In genomic region chr5:149428810-149429255, GRCm38 (mm10) we compare ENCODE assay signal across 8 mouse cellular contexts. TPM values are rescaled to one million over a fixed set of nuclear protein-coding genes. Genes with fewer than 3 reads are reported as not detected.
DNase-seq lines count a peak whose midpoint lies in the region; ATAC-seq and TF ChIP-seq lines count a peak whose summit lies in the region.

No protein-coding gene starts in this region.

- no peak for TF ChIP-seq EP300 in CH12.LX (IDR thresholded peaks at IDR 0.05; ENCODE audit: low read length)

- no peak for TF ChIP-seq CTCF in CH12.LX (conservative IDR thresholded peaks at IDR 0.05 in 1 of 2, IDR thresholded peaks at IDR 0.05 in 1 of 2; ENCODE audit: low read depth in 2 of 2, low read length in 2 of 2)

- no peak overlapping the region for H3K4me2 ChIP-seq in CH12.LX (ENCODE audit: insufficient read depth, low read depth, poor library complexity, severe bottlenecking)
- no peak overlapping the region for H3K4me2 ChIP-seq in hindbrain, embryonic 13.5 days
- H3K4me2 ChIP-seq in limb, embryonic 13.5 days (replicated peaks): no peak overlapping the region
- H3K4me2 ChIP-seq in midbrain, embryonic 14.5 days (ENCODE audit: low read length): no peak overlapping the region

- peak; percentile 49; the same call in 1 of the 2 replicates for ATAC-seq in hindbrain, embryonic 13.5 days (ENCODE audit: low FRiP score)
- ATAC-seq in limb, embryonic 13.5 days (ENCODE audit: low FRiP score, low read depth): peak; percentile 60; the same call in 1 of the 2 replicates
- peak; percentile 27; the same call in 1 of the 2 replicates for ATAC-seq in midbrain, embryonic 14.5 days (ENCODE audit: low FRiP score, low TSS enrichment)

- H3K79me2 ChIP-seq in CH12.LX (replicated peaks; ENCODE audit: control insufficient read depth, extremely low read depth, insufficient read depth, poor library complexity, severe bottlenecking): no peaks in the 10 kb centered on the region

- H3K9me3 ChIP-seq in CH12.LX (replicated peaks; ENCODE audit: low read length): no peaks in the 10 kb centered on the region
- no peaks in the 10 kb centered on the region for H3K9me3 ChIP-seq in hindbrain, embryonic 13.5 days
- no peaks in the 10 kb centered on the region for H3K9me3 ChIP-seq in limb, embryonic 13.5 days
- H3K9me3 ChIP-seq in midbrain, embryonic 14.5 days (ENCODE audit: control insufficient read depth, low read length): no peaks in the 10 kb centered on the region

- 42% methylated on average over 2 of the region's 2 CpGs for WGBS in hindbrain, embryonic 13.5 days
- 34% methylated on average over 2 of the region's 2 CpGs for WGBS in limb, embryonic 13.5 days
- WGBS in midbrain, embryonic 14.5 days: 32% methylated on average over 2 of the region's 2 CpGs

- H3K9ac ChIP-seq in CH12.LX (ENCODE audit: insufficient read depth, low read depth): no peak overlapping the region
- H3K9ac ChIP-seq in hindbrain, embryonic 13.5 days: no peak overlapping the region
- 0 out of 2 replicates have a peak overlapping the region, but pooled peaks have one; percentile 25 for H3K9ac ChIP-seq in limb, embryonic 13.5 days
- H3K9ac ChIP-seq in midbrain, embryonic 14.5 days (replicated peaks; ENCODE audit: low read length): no peak overlapping the region

- H3K4me3 ChIP-seq in CH12.LX (replicated peaks in 1 of 3; ENCODE audit: low read depth in 2 of 3, low read length in 2 of 3, poor library complexity in 1 of 3): no peak overlapping the region
- H3K4me3 ChIP-seq in hindbrain, embryonic 13.5 days: no peak overlapping the region
- no peak overlapping the region for H3K4me3 ChIP-seq in limb, embryonic 13.5 days
- H3K4me3 ChIP-seq in midbrain, embryonic 14.5 days (replicated peaks; ENCODE audit: low read depth, low read length): no peak overlapping the region

- in situ Hi-C loops in CH12.LX (cut with MboI; ENCODE audit: low pct_ligation_motif_present, low pct_unique_long_range_greater_than_20kb, low sequenced_read_pairs): no loop called here

- intact Hi-C loops in left cerebral cortex, postnatal 14 days (cut with DNase I): no loop called here

- TF ChIP-seq RAD21 in CH12.LX (IDR thresholded peaks at IDR 0.05; ENCODE audit: low read depth, low read length): no peak

- DNase-seq in CH12.LX (ENCODE audit: extremely low read depth): peak; percentile 29
- peak; percentile 62 to 77 for DNase-seq in cerebellum, adult 18-20 months
- peak; percentile 60 for DNase-seq in gastrocnemius, adult 18-20 months (ENCODE audit: low spot score)
- DNase-seq in midbrain, embryonic 14.5 days: peak; percentile 73
- DNase-seq in thymus, postnatal 10 days (ENCODE audit: low spot score in 2 of 2): peak; percentile 67 to 73
- no peak for DNase-seq in left cerebral cortex, postnatal 14 days (ENCODE audit: low spot score in 2 of 2)

- peaks cover 1% of the 10 kb centered on the region for H3K27me3 ChIP-seq in CH12.LX (replicated peaks)
- H3K27me3 ChIP-seq in hindbrain, embryonic 13.5 days: no peaks in the 10 kb centered on the region
- H3K27me3 ChIP-seq in limb, embryonic 13.5 days: no peaks in the 10 kb centered on the region
- H3K27me3 ChIP-seq in midbrain, embryonic 14.5 days (ENCODE audit: control insufficient read depth, insufficient read depth, low read length): no peaks in the 10 kb centered on the region

- H3K36me3 ChIP-seq in CH12.LX (replicated peaks in 1 of 2; ENCODE audit: control insufficient read depth in 1 of 2, insufficient read depth in 1 of 2, low read length in 1 of 2): no peaks in the 10 kb centered on the region
- H3K36me3 ChIP-seq in hindbrain, embryonic 13.5 days: no peaks in the 10 kb centered on the region
- H3K36me3 ChIP-seq in limb, embryonic 13.5 days: no peaks in the 10 kb centered on the region
- H3K36me3 ChIP-seq in midbrain, embryonic 14.5 days (ENCODE audit: control insufficient read depth, insufficient read depth, low read length): no peaks in the 10 kb centered on the region

- dilution Hi-C loops in CH12.LX (cut with MboI; ENCODE audit: extremely low pct_ligation_motif_present, extremely low pct_unique_long_range_greater_than_20kb, low sequenced_read_pairs): no loop called here

- peaks cover 0 to 33% of the 10 kb centered on the region in 2 experiments; a peak in 3 of 4 replicates for H3K4me1 ChIP-seq in CH12.LX (ENCODE audit: control insufficient read depth in 1 of 2, insufficient read depth in 2 of 2)
- peaks cover 21% of the 10 kb centered on the region for H3K4me1 ChIP-seq in hindbrain, embryonic 13.5 days (replicated peaks)
- H3K4me1 ChIP-seq in limb, embryonic 13.5 days: peaks cover 18% of the 10 kb centered on the region
- H3K4me1 ChIP-seq in midbrain, embryonic 14.5 days (ENCODE audit: control insufficient read depth, insufficient read depth, low read length): peaks cover 16% of the 10 kb centered on the region; the same call in 1 of the 2 replicates

- no peak for TF ChIP-seq POLR2A in CH12.LX (IDR thresholded peaks at IDR 0.05; ENCODE audit: low read depth, low read length)

- no peak overlapping the region for H3K27ac ChIP-seq in CH12.LX (ENCODE audit: insufficient read depth, low read depth)
- peak overlapping the region; percentile 75 for H3K27ac ChIP-seq in hindbrain, embryonic 13.5 days
- peak overlapping the region; percentile 63; the same call in 1 of the 2 replicates for H3K27ac ChIP-seq in limb, embryonic 13.5 days
- peak overlapping the region; percentile 77 for H3K27ac ChIP-seq in midbrain, embryonic 14.5 days (replicated peaks; ENCODE audit: low read depth, low read length)

TF ChIP-seq in CH12.LX, 34 proteins besides CTCF, POLR2A, EP300 and RAD21:
- TF ChIP-seq BHLHE40 (IDR thresholded peaks at IDR 0.05; ENCODE audit: low read depth, low read length) (no peak), TCF12 (IDR thresholded peaks at IDR 0.05; ENCODE audit: low read depth, low read length) (no peak), IRF4 (IDR thresholded peaks at IDR 0.05; ENCODE audit: low read depth, low read length) (no peak), ZKSCAN1 (IDR thresholded peaks at IDR 0.05; ENCODE audit: borderline replicate concordance, low read depth, low read length) (no peak), ELF1 (IDR thresholded peaks at IDR 0.05; ENCODE audit: low read depth, low read length) (no peak), JUND (conservative IDR thresholded peaks at IDR 0.05; ENCODE audit: low read depth, low read length) (no peak)

RNA-seq across cellular contexts. Expression of gene Tex26, which starts 10.6 kb away (rescaled TPM):
- not detected in 2 replicates for total RNA-seq in CH12.LX (2012; rRNA removed)
- total RNA-seq in CH12.LX (2014; rRNA removed): not detected in 2 replicates
- not detected in 2 replicates for polyA plus RNA-seq in CH12.LX (2012; ENCODE audit: insufficient read length, low read depth)
- total RNA-seq in gastrocnemius, adult 18-20 months (2021): not detected
- 0.93 and 1.5 TPM in 2 replicates for polyA plus RNA-seq in hindbrain, embryonic 13.5 days (2015; fragmentation: Nextera tagmentation; extraction: Ambion mirVana)
- polyA plus RNA-seq in limb, embryonic 13.5 days (2015; fragmentation: Nextera tagmentation; extraction: Ambion mirVana): 0.10 and 0.38 TPM in 2 replicates
- polyA plus RNA-seq in midbrain, embryonic 14.5 days (2014; fragmentation: Nextera tagmentation; extraction: Ambion mirVana): 0.81 and 1.00 TPM in 2 replicates
- not detected for total RNA-seq in left cerebral cortex, postnatal 14 days (2021)

RNA-seq across cellular contexts. Expression of gene Medag, which starts 17.3 kb away (rescaled TPM):
- total RNA-seq in CH12.LX (2012; rRNA removed) (not detected in 2 replicates), CH12.LX (2014; rRNA removed) (not detected in 2 replicates)
- not detected in 2 replicates for polyA plus RNA-seq in CH12.LX (2012; ENCODE audit: insufficient read length, low read depth)
- 10 to 100 TPM in 1 of 2 experiments, 1 to 10 TPM in 1; 9.5 to 15.6 TPM for total RNA-seq in gastrocnemius, adult 18-20 months (2021)
- polyA plus RNA-seq in hindbrain, embryonic 13.5 days (2015; fragmentation: Nextera tagmentation; extraction: Ambion mirVana): 2.1 and 2.5 TPM in 2 replicates
- 1.5 and 1.8 TPM in 2 replicates for polyA plus RNA-seq in limb, embryonic 13.5 days (2015; fragmentation: Nextera tagmentation; extraction: Ambion mirVana)
- 5.9 TPM in 2 replicates for polyA plus RNA-seq in midbrain, embryonic 14.5 days (2014; fragmentation: Nextera tagmentation; extraction: Ambion mirVana)
- 1 to 10 TPM; 6.6 to 8.5 TPM for total RNA-seq in left cerebral cortex, postnatal 14 days (2021)

Comparison
In these comparisons a context has a peak if more than half of its experiments do, and no peak if none do; other contexts are left out.
1. DNase-seq: peak in CH12.LX (single experiment), cerebellum, adult 18-20 months (2 of 2), gastrocnemius, adult 18-20 months (single experiment), midbrain, embryonic 14.5 days (single experiment) and thymus, postnatal 10 days (2 of 2); none in left cerebral cortex, postnatal 14 days (0 of 2).
2. Peak in every context shown above with its lines, with median percentiles within 50 percentile points of each other: ATAC-seq.